ENCODE assay signal across 8 mouse cellular contexts in the genomic region with DNA sequence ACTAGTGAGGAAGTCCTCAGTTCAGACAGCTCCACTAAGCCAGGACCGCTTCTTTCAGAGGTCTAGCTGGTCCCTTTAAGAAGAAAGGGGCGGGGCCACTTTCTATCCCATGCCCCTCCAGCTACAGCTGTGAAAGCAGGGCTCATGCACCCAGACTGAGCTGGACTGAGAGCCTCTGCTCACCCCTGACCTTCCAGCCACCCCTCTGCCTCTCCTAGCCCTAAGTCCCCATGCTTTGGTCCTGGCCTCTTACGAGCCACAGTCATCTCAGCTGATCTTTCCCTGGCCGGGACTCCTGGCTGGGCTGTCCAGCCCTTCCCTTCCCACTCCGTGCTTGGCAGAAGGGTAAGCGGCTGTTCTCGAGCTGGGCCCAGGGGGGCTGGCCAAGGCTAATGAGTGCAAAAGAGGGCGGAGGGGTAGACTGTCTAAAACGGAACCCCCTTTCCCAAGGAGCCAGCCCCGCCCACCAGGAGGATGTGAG. TPM values are rescaled to one million over a fixed set of nuclear protein-coding genes. Genes with fewer than 3 reads are reported as not detected.
DNase-seq lines count a peak whose midpoint lies in the region; ATAC-seq and TF ChIP-seq lines count a peak whose summit lies in the region.

No protein-coding gene starts in this region.

- WGBS in heart, embryonic 12.5 days = 22% methylated on average over 10 of the region's 10 CpGs
- 32% methylated on average over 10 of the region's 10 CpGs for WGBS in limb, embryonic 14.5 days

- no peaks in the 10 kb centered on the region for H3K9me3 ChIP-seq in heart, embryonic 12.5 days (replicated peaks)
- H3K9me3 ChIP-seq in limb, embryonic 14.5 days (ENCODE audit: control insufficient read depth, low read length) = no peaks in the 10 kb centered on the region

- no peaks in the 10 kb centered on the region for H3K36me3 ChIP-seq in heart, embryonic 12.5 days
- H3K36me3 ChIP-seq in limb, embryonic 14.5 days (ENCODE audit: control insufficient read depth, insufficient read depth, low read length) = no peaks in the 10 kb centered on the region

- H3K4me1 ChIP-seq in heart, embryonic 12.5 days (replicated peaks) = peaks cover 7% of the 10 kb centered on the region; the same call in 1 of the 2 replicates
- peaks cover 22% of the 10 kb centered on the region for H3K4me1 ChIP-seq in limb, embryonic 14.5 days (ENCODE audit: control insufficient read depth, insufficient read depth, low read length)

- H3K27me3 ChIP-seq in heart, embryonic 12.5 days (replicated peaks) = peaks cover 22% of the 10 kb centered on the region
- no peaks in the 10 kb centered on the region for H3K27me3 ChIP-seq in limb, embryonic 14.5 days (ENCODE audit: control insufficient read depth, insufficient read depth, low read length)

- intact Hi-C loops in left cerebral cortex, postnatal 25 days (cut with DNase I) = no loop called here

- H3K4me3 ChIP-seq in heart, embryonic 12.5 days = peak overlapping the region; percentile 28
- peak overlapping the region; percentile 16; the same call in 1 of the 2 replicates for H3K4me3 ChIP-seq in limb, embryonic 14.5 days (replicated peaks; ENCODE audit: low read length)

- H3K27ac ChIP-seq in heart, embryonic 12.5 days (ENCODE audit: poor library complexity, severe bottlenecking) = no peak overlapping the region
- H3K27ac ChIP-seq in limb, embryonic 14.5 days (replicated peaks; ENCODE audit: low read depth, low read length) = no peak overlapping the region

- TF ChIP-seq POLR2A in limb, embryonic 14.5 days (IDR thresholded peaks at IDR 0.05; ENCODE audit: borderline replicate concordance, extremely low read depth, insufficient read depth, insufficient read length) = no peak

- H3K4me2 ChIP-seq in heart, embryonic 12.5 days = peak overlapping the region; percentile 63
- H3K4me2 ChIP-seq in limb, embryonic 14.5 days (replicated peaks; ENCODE audit: low read depth, low read length, severe bottlenecking) = peak overlapping the region; percentile 40; the same call in 1 of the 2 replicates

- no peak overlapping the region for H3K9ac ChIP-seq in heart, embryonic 12.5 days
- no peak overlapping the region for H3K9ac ChIP-seq in limb, embryonic 14.5 days (ENCODE audit: low read depth, low read length, severe bottlenecking)

- DNase-seq in urinary bladder, postnatal 36 days (ENCODE audit: low spot score in 2 of 2) = peak; percentile 13 to 45
- DNase-seq in urinary bladder, postnatal 25 days (ENCODE audit: low spot score) = no peak
- DNase-seq in limb, embryonic 14.5 days (ENCODE audit: low spot score) = no peak
- DNase-seq in retina, postnatal 1 day = peak; percentile 40
- DNase-seq in left cerebral cortex, postnatal 25 days (ENCODE audit: low spot score in 2 of 2) = no peak
- DNase-seq in T-cell, adult 2 months (ENCODE audit: low spot score) = no peak

- peak; percentile 28; the same call in 1 of the 2 replicates for ATAC-seq in heart, embryonic 12.5 days (ENCODE audit: insufficient number of reproducible peaks, low FRiP score)
- ATAC-seq in limb, embryonic 14.5 days (ENCODE audit: low FRiP score, low read depth) = no peak
- ATAC-seq in activated CD4-positive, CD25-positive, alpha-beta regulatory T cell, adult 4 months = no peak

RNA-seq across cellular contexts. Expression of gene Fgf18, which starts 47.1 kb away (rescaled TPM):
- 2.6 TPM in 2 replicates for polyA plus RNA-seq in heart, embryonic 12.5 days (2016; fragmentation: Nextera tagmentation; extraction: Ambion mirVana)
- polyA plus RNA-seq in limb, embryonic 14.5 days (2012; rRNA removed) = 15.8 and 18.5 TPM in 2 replicates
- 24.0 and 24.5 TPM in 2 replicates for polyA plus RNA-seq in limb, embryonic 14.5 days (2014; fragmentation: Nextera tagmentation; extraction: Ambion mirVana)
- polyA plus RNA-seq in activated CD4-positive, CD25-positive, alpha-beta regulatory T cell, adult 4 months (2017; shearing (Covaris generic)) = not detected
- total RNA-seq in left cerebral cortex, postnatal 25 days (2021) = 1 to 10 TPM; 3.2 to 3.5 TPM

Comparison
In these comparisons a context has a peak if more than half of its experiments do, and no peak if none do; other contexts are left out.
1. DNase-seq: peak in urinary bladder, postnatal 36 days (2 of 2) and retina, postnatal 1 day (single experiment); none in urinary bladder, postnatal 25 days (single experiment), limb, embryonic 14.5 days (single experiment), left cerebral cortex, postnatal 25 days (0 of 2) and T-cell, adult 2 months (single experiment).